Mouse (Mus musculus): Measurements from ENCODE around the gene Maml3. TPM values are rescaled to one million over a fixed set of nuclear protein-coding genes. Genes with fewer than 3 reads are reported as not detected.

The Maml3 gene
- 8.5 and 8.6 TPM in 2 replicates for polyA plus RNA-seq (2015; fragmentation: Nextera tagmentation; extraction: Ambion mirVana)

- peak within 1 kb of the TSS; percentile 92 for H3K4me3 ChIP-seq
- H3K9me3 ChIP-seq: no peaks in the 10 kb centered on the region
- peak; percentile 13 for ATAC-seq (ENCODE audit: low read depth)
- no peaks in the 10 kb centered on the region for H3K36me3 ChIP-seq
- H3K27me3 ChIP-seq: no peaks in the 10 kb centered on the region
- H3K4me1 ChIP-seq (replicated peaks): peaks cover 25% of the 10 kb centered on the region
- H3K4me2 ChIP-seq: peak within 1 kb of the TSS; percentile 83
- 0% methylated on average over 46 of the region's 49 CpGs for WGBS
- peak within 1 kb of the TSS; percentile 95 for H3K9ac ChIP-seq
- H3K27ac ChIP-seq (replicated peaks): peak within 1 kb of the TSS; percentile 99
These were observed at the start of gene Maml3 for GRCm38 (mm10) chr3:52104636-52105151. Maml3 (minus strand) TSS chr3:52105076.

GRCm38 (mm10) chr3:52151155-52151554, 46.3 kb upstream of the Maml3 start:
- ATAC-seq (ENCODE audit: low read depth): no peak
- Histone ChIP-seq H3K27ac (replicated peaks) (no peak overlapping the region), H3K9ac (no peak overlapping the region), H3K9me3 (peaks cover 2% of the 10 kb centered on the region; the same call in 1 of the 2 replicates), H3K4me2 (no peak overlapping the region), H3K4me1 (replicated peaks) (no peaks in the 10 kb centered on the region), H3K4me3 (no peak overlapping the region), H3K36me3 (no peaks in the 10 kb centered on the region), H3K27me3 (no peaks in the 10 kb centered on the region)
- 74% methylated on average over 3 of the region's 3 CpGs for WGBS

GRCm38 (mm10) chr3:52148301-52148700, 43.4 kb upstream of the Maml3 start:
- no peaks in the 10 kb centered on the region for H3K27me3 ChIP-seq
- no peak overlapping the region for H3K9ac ChIP-seq
- no peak for ATAC-seq (ENCODE audit: low read depth)
- H3K27ac ChIP-seq (replicated peaks): no peak overlapping the region
- H3K4me3 ChIP-seq: no peak overlapping the region
- no peak overlapping the region for H3K4me2 ChIP-seq
- no peaks in the 10 kb centered on the region for H3K4me1 ChIP-seq (replicated peaks)
- H3K9me3 ChIP-seq: no peaks in the 10 kb centered on the region
- 52% methylated on average over 4 of the region's 4 CpGs for WGBS
- no peaks in the 10 kb centered on the region for H3K36me3 ChIP-seq

- no peak for ATAC-seq (ENCODE audit: low read depth)
- Histone ChIP-seq H3K4me1 (replicated peaks) (no peaks in the 10 kb centered on the region), H3K27ac (replicated peaks) (no peak overlapping the region), H3K9me3 (no peaks in the 10 kb centered on the region), H3K4me2 (no peak overlapping the region), H3K4me3 (no peak overlapping the region), H3K36me3 (no peaks in the 10 kb centered on the region), H3K9ac (no peak overlapping the region), H3K27me3 (no peaks in the 10 kb centered on the region)
- WGBS: 86% methylated on average over 12 of the region's 12 CpGs
These were observed 40.0 kb upstream of the Maml3 start for GRCm38 (mm10) chr3:52144776-52145460.

GRCm38 (mm10) chr3:52143017-52143416, 38.1 kb upstream of the Maml3 start:
- 87% methylated on average over 7 of the region's 7 CpGs for WGBS
- H3K4me1 ChIP-seq (replicated peaks): no peaks in the 10 kb centered on the region; the same call in none of the 2 replicates
- no peaks in the 10 kb centered on the region for H3K36me3 ChIP-seq
- no peak overlapping the region for H3K4me2 ChIP-seq
- ATAC-seq (ENCODE audit: low read depth): no peak
- H3K27ac ChIP-seq (replicated peaks): no peak overlapping the region
- H3K9ac ChIP-seq: no peak overlapping the region
- H3K27me3 ChIP-seq: no peaks in the 10 kb centered on the region
- H3K9me3 ChIP-seq: no peaks in the 10 kb centered on the region
- H3K4me3 ChIP-seq: no peak overlapping the region

GRCm38 (mm10) chr3:52140162-52140561, 35.3 kb upstream of the Maml3 start:
- Histone ChIP-seq H3K9ac (no peak overlapping the region), H3K4me3 (no peak overlapping the region), H3K4me1 (replicated peaks) (no peaks in the 10 kb centered on the region; the same call in none of the 2 replicates), H3K27me3 (no peaks in the 10 kb centered on the region), H3K27ac (replicated peaks) (no peak overlapping the region), H3K4me2 (no peak overlapping the region), H3K36me3 (no peaks in the 10 kb centered on the region), H3K9me3 (no peaks in the 10 kb centered on the region)
- no peak for ATAC-seq (ENCODE audit: low read depth)
- 76% methylated on average over 16 of the region's 16 CpGs for WGBS

GRCm38 (mm10) chr3:52125421-52125820, 20.5 kb upstream of the Maml3 start:
- Histone ChIP-seq H3K9ac (no peak overlapping the region), H3K9me3 (no peaks in the 10 kb centered on the region), H3K4me3 (no peak overlapping the region), H3K27ac (replicated peaks) (no peak overlapping the region), H3K4me2 (no peak overlapping the region), H3K4me1 (replicated peaks) (no peaks in the 10 kb centered on the region), H3K27me3 (no peaks in the 10 kb centered on the region), H3K36me3 (no peaks in the 10 kb centered on the region)
- no peak for ATAC-seq (ENCODE audit: low read depth)
- 69% methylated on average over 3 of the region's 3 CpGs for WGBS

GRCm38 (mm10) chr3:52120858-52121257, 16.0 kb upstream of the Maml3 start:
- Histone ChIP-seq H3K4me3 (no peak overlapping the region), H3K9ac (no peak overlapping the region), H3K27ac (replicated peaks) (no peak overlapping the region), H3K9me3 (no peaks in the 10 kb centered on the region), H3K4me1 (replicated peaks) (no peaks in the 10 kb centered on the region), H3K36me3 (no peaks in the 10 kb centered on the region), H3K4me2 (no peak overlapping the region), H3K27me3 (no peaks in the 10 kb centered on the region)
- no peak for ATAC-seq (ENCODE audit: low read depth)
- 83% methylated on average over 4 of the region's 4 CpGs for WGBS

GRCm38 (mm10) chr3:52119216-52119615, 14.3 kb upstream of the Maml3 start:
- Histone ChIP-seq H3K9ac (no peak overlapping the region), H3K36me3 (no peaks in the 10 kb centered on the region), H3K4me1 (replicated peaks) (no peaks in the 10 kb centered on the region), H3K27ac (replicated peaks) (no peak overlapping the region), H3K9me3 (no peaks in the 10 kb centered on the region), H3K4me3 (no peak overlapping the region), H3K27me3 (no peaks in the 10 kb centered on the region), H3K4me2 (no peak overlapping the region)
- no peak for ATAC-seq (ENCODE audit: low read depth)
- WGBS: 75% methylated on average over 7 of the region's 7 CpGs

- no peak; the same call in 1 of the 2 replicates for ATAC-seq (ENCODE audit: low read depth)
- peak overlapping the region; percentile 11; the same call in 1 of the 2 replicates for H3K27ac ChIP-seq (replicated peaks)
- WGBS: 80% methylated on average over 9 of the region's 9 CpGs
These were observed 10.5 kb upstream of the Maml3 start for GRCm38 (mm10) chr3:52115421-52115820.

GRCm38 (mm10) chr3:52108027-52108426, 3.2 kb upstream of the Maml3 start:
- peaks cover 7% of the 10 kb centered on the region; the same call in 1 of the 2 replicates for H3K4me1 ChIP-seq (replicated peaks)
- no peak for ATAC-seq (ENCODE audit: low read depth)
- no peaks in the 10 kb centered on the region for H3K36me3 ChIP-seq
- H3K4me3 ChIP-seq: no peak overlapping the region
- H3K9ac ChIP-seq: no peak overlapping the region
- H3K4me2 ChIP-seq: no peak overlapping the region
- no peaks in the 10 kb centered on the region for H3K9me3 ChIP-seq
- no peaks in the 10 kb centered on the region for H3K27me3 ChIP-seq
- no peak overlapping the region for H3K27ac ChIP-seq (replicated peaks)

More at GRCm38 (mm10) chr3:52115421-52115820, 10.5 kb upstream of the Maml3 start:
- H3K36me3 ChIP-seq: no peaks in the 10 kb centered on the region
- no peak overlapping the region for H3K4me3 ChIP-seq
- no peaks in the 10 kb centered on the region for H3K27me3 ChIP-seq
- H3K9ac ChIP-seq: no peak overlapping the region
- no peak overlapping the region for H3K4me2 ChIP-seq
- H3K4me1 ChIP-seq (replicated peaks): no peaks in the 10 kb centered on the region
- H3K9me3 ChIP-seq: no peaks in the 10 kb centered on the region

- peak overlapping the region; percentile 92 for H3K4me3 ChIP-seq
- H3K36me3 ChIP-seq: no peaks in the 10 kb centered on the region
- peak overlapping the region; percentile 99 for H3K27ac ChIP-seq (replicated peaks)
- H3K4me2 ChIP-seq: peak overlapping the region; percentile 83
- WGBS: 1% methylated on average over 18 of the region's 20 CpGs
- H3K4me1 ChIP-seq (replicated peaks): peaks cover 21% of the 10 kb centered on the region
- ATAC-seq (ENCODE audit: low read depth): no peak
- H3K9ac ChIP-seq: peak overlapping the region; percentile 95
- no peaks in the 10 kb centered on the region for H3K27me3 ChIP-seq
- no peaks in the 10 kb centered on the region for H3K9me3 ChIP-seq
These were observed 280 bp upstream of the Maml3 start for GRCm38 (mm10) chr3:52105156-52105555.
